Mouse (Mus musculus): Measurements from ENCODE around the gene Gkn1.

Gene Gkn1

GRCm38 (mm10) chr6:87350829-87351228 lies at the start of gene Gkn1:
TSS of gene Gkn1 (minus strand) at chr6:87350942.
- in situ Hi-C loops (cut with MboI; ENCODE audit: low pct_unique_long_range_greater_than_20kb in 1 of 2, low sequenced_read_pairs in 2 of 2, unreplicated experiment in 1 of 2) = no loop called here

- in situ Hi-C loops (cut with MboI; ENCODE audit: low pct_unique_long_range_greater_than_20kb in 1 of 2, low sequenced_read_pairs in 2 of 2, unreplicated experiment in 1 of 2) = loop anchor here (5.0 to 10.0 kb wide), 2 partner anchors 55 to 112 kb away; no protein-coding TSS in a partner anchor
Observed at GRCm38 (mm10) chr6:87399886-87400566, 49.3 kb upstream of the Gkn1 start.

GRCm38 (mm10) chr6:87399137-87399536 lies 48.4 kb upstream of the Gkn1 start:
- in situ Hi-C loops (cut with MboI; ENCODE audit: low pct_unique_long_range_greater_than_20kb in 1 of 2, low sequenced_read_pairs in 2 of 2, unreplicated experiment in 1 of 2) = loop anchor here (5.0 to 10.0 kb wide), 2 partner anchors 56 to 113 kb away; no protein-coding TSS in a partner anchor

- in situ Hi-C loops (cut with MboI; ENCODE audit: low pct_unique_long_range_greater_than_20kb in 1 of 2, low sequenced_read_pairs in 2 of 2, unreplicated experiment in 1 of 2) = loop anchor here (5.0 to 10.0 kb wide), 2 partner anchors 60 to 118 kb away; no protein-coding TSS in a partner anchor
Observed at GRCm38 (mm10) chr6:87394783-87395182, 44.0 kb upstream of the Gkn1 start.

- in situ Hi-C loops (cut with MboI; ENCODE audit: low pct_unique_long_range_greater_than_20kb in 1 of 2, low sequenced_read_pairs in 2 of 2, unreplicated experiment in 1 of 2) = loop anchor here in 1 of 2 experiments (10.0 kb wide), 1 partner anchor 61 kb away; no protein-coding TSS in a partner anchor
Observed at GRCm38 (mm10) chr6:87393466-87394205, 42.9 kb upstream of the Gkn1 start.

- in situ Hi-C loops (cut with MboI; ENCODE audit: low pct_unique_long_range_greater_than_20kb in 1 of 2, low sequenced_read_pairs in 2 of 2, unreplicated experiment in 1 of 2) = no loop called here
Observed at GRCm38 (mm10) chr6:87389455-87389989, 38.8 kb upstream of the Gkn1 start.

- in situ Hi-C loops (cut with MboI; ENCODE audit: low pct_unique_long_range_greater_than_20kb in 1 of 2, low sequenced_read_pairs in 2 of 2, unreplicated experiment in 1 of 2) = no loop called here
Observed at GRCm38 (mm10) chr6:87388877-87389276, 38.1 kb upstream of the Gkn1 start, which contains the start of gene Gkn3. TSS of gene Gkn3 (minus strand) at chr6:87388935.

- in situ Hi-C loops (cut with MboI; ENCODE audit: low pct_unique_long_range_greater_than_20kb in 1 of 2, low sequenced_read_pairs in 2 of 2, unreplicated experiment in 1 of 2) = no loop called here
Observed at GRCm38 (mm10) chr6:87386681-87387080, 35.9 kb upstream of the Gkn1 start.

- in situ Hi-C loops (cut with MboI; ENCODE audit: low pct_unique_long_range_greater_than_20kb in 1 of 2, low sequenced_read_pairs in 2 of 2, unreplicated experiment in 1 of 2) = no loop called here
Observed at GRCm38 (mm10) chr6:87386203-87386602, 35.5 kb upstream of the Gkn1 start.

- in situ Hi-C loops (cut with MboI; ENCODE audit: low pct_unique_long_range_greater_than_20kb in 1 of 2, low sequenced_read_pairs in 2 of 2, unreplicated experiment in 1 of 2) = no loop called here
Observed at GRCm38 (mm10) chr6:87384761-87385160, 34.0 kb upstream of the Gkn1 start.

GRCm38 (mm10) chr6:87383926-87384691 lies 33.4 kb upstream of the Gkn1 start:
- in situ Hi-C loops (cut with MboI; ENCODE audit: low pct_unique_long_range_greater_than_20kb in 1 of 2, low sequenced_read_pairs in 2 of 2, unreplicated experiment in 1 of 2) = no loop called here

GRCm38 (mm10) chr6:87373057-87373456 lies 22.3 kb upstream of the Gkn1 start, which contains the start of gene Gkn2:
TSS of gene Gkn2 (plus strand) at chr6:87373357.
- in situ Hi-C loops (cut with MboI; ENCODE audit: low pct_unique_long_range_greater_than_20kb in 1 of 2, low sequenced_read_pairs in 2 of 2, unreplicated experiment in 1 of 2) = no loop called here

GRCm38 (mm10) chr6:87369223-87369622 lies 18.5 kb upstream of the Gkn1 start:
- in situ Hi-C loops (cut with MboI; ENCODE audit: low pct_unique_long_range_greater_than_20kb in 1 of 2, low sequenced_read_pairs in 2 of 2, unreplicated experiment in 1 of 2) = no loop called here

GRCm38 (mm10) chr6:87354441-87354840 lies 3.7 kb upstream of the Gkn1 start:
- in situ Hi-C loops (cut with MboI; ENCODE audit: low pct_unique_long_range_greater_than_20kb in 1 of 2, low sequenced_read_pairs in 2 of 2, unreplicated experiment in 1 of 2) = no loop called here

- in situ Hi-C loops (cut with MboI; ENCODE audit: low pct_unique_long_range_greater_than_20kb in 1 of 2, low sequenced_read_pairs in 2 of 2, unreplicated experiment in 1 of 2) = loop anchor here in 1 of 2 experiments (5.0 kb wide), 1 partner anchor 234 kb away; the partner anchor contains the start of gene D6Ertd527e
Observed at GRCm38 (mm10) chr6:87335935-87336295, 14.8 kb downstream of the Gkn1 start.

GRCm38 (mm10) chr6:87335091-87335934 lies 15.4 kb downstream of the Gkn1 start, which contains the start of gene Antxr1:
TSS of gene Antxr1 (minus strand) at chr6:87335821.
- in situ Hi-C loops (cut with MboI; ENCODE audit: low pct_unique_long_range_greater_than_20kb in 1 of 2, low sequenced_read_pairs in 2 of 2, unreplicated experiment in 1 of 2) = loop anchor here in 1 of 2 experiments (5.0 kb wide), 1 partner anchor 233 kb away; the partner anchor contains the start of gene D6Ertd527e

GRCm38 (mm10) chr6:87334361-87335090 lies 16.2 kb downstream of the Gkn1 start:
- in situ Hi-C loops (cut with MboI; ENCODE audit: low pct_unique_long_range_greater_than_20kb in 1 of 2, low sequenced_read_pairs in 2 of 2, unreplicated experiment in 1 of 2) = loop anchor here in 1 of 2 experiments (5.0 kb wide), 1 partner anchor 232 kb away; the partner anchor contains the start of gene D6Ertd527e

All from mouse embryonic stem cell (cell line).